Mouse (Mus musculus): ENCODE data around the gene Rab33a. TPM values are rescaled to one million over a fixed set of nuclear protein-coding genes. Genes with fewer than 3 reads are reported as not detected.

Rab33a gene
- polyA plus RNA-seq, 1 experiment from 2014 or later, result 101 TPM

- Histone ChIP-seq H3K4me1 (replicated peaks; ENCODE audit: control insufficient read depth, insufficient read depth, low read length) (peaks cover 16% of the 10 kb centered on the region), H3K4me2 (ENCODE audit: low read length) (peak overlapping the region; percentile 39), H3K9ac (replicated peaks; ENCODE audit: low read depth, low read length) (no peak overlapping the region), H3K9me3 (ENCODE audit: control insufficient read depth, low read length) (no peaks in the 10 kb centered on the region), H3K27ac (ENCODE audit: low read length) (no peak overlapping the region), H3K36me3 (ENCODE audit: control insufficient read depth, insufficient read depth) (no peaks in the 10 kb centered on the region), H3K4me3 (replicated peaks; ENCODE audit: low read length) (peak overlapping the region; percentile 6; the same call in 1 of the 2 replicates), H3K27me3 (replicated peaks; ENCODE audit: control insufficient read depth, insufficient read depth, low read length) (no peaks in the 10 kb centered on the region)
- WGBS, result 57% methylated on average over 3 of the region's 3 CpGs
- no peak for ATAC-seq
These were observed 4.4 kb downstream of the Rab33a start for GRCm38 (mm10) chrX:48523512-48523911.

DNA sequence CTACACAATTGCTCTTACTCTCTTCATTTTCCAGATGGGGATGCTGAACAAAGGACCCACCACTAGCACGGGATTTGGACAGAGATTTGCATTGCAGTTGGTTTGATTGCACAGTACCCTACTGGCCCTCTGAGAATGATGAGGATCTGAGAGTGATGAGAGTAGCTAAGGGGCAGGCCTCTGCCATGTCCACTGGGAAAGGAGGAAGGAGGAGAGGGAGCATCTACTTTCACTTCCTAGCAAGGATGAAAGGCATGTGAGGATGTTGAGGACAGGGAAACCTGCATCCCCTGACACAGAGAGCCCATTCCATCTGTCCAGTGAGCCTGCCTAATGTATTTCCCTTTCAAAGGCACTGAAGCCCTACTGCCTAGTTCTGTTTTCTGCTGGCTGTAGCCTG, 6.2 kb downstream of the Rab33a start:
- no peak for ATAC-seq
- Histone ChIP-seq H3K36me3 (ENCODE audit: control insufficient read depth, insufficient read depth) (no peaks in the 10 kb centered on the region), H3K9ac (replicated peaks; ENCODE audit: low read depth, low read length) (no peak overlapping the region), H3K4me3 (replicated peaks; ENCODE audit: low read length) (no peak overlapping the region), H3K4me2 (ENCODE audit: low read length) (no peak overlapping the region), H3K27ac (ENCODE audit: low read length) (no peak overlapping the region), H3K27me3 (replicated peaks; ENCODE audit: control insufficient read depth, insufficient read depth, low read length) (no peaks in the 10 kb centered on the region), H3K4me1 (replicated peaks; ENCODE audit: control insufficient read depth, insufficient read depth, low read length) (peaks cover 16% of the 10 kb centered on the region), H3K9me3 (ENCODE audit: control insufficient read depth, low read length) (no peaks in the 10 kb centered on the region)
- 50% methylated on average over 1 of the region's 1 CpGs for WGBS

- 70% methylated on average over 8 of the region's 8 CpGs for WGBS
- Histone ChIP-seq H3K4me3 (replicated peaks; ENCODE audit: low read length) (no peak overlapping the region), H3K9ac (replicated peaks; ENCODE audit: low read depth, low read length) (no peak overlapping the region), H3K36me3 (ENCODE audit: control insufficient read depth, insufficient read depth) (no peaks in the 10 kb centered on the region), H3K4me1 (replicated peaks; ENCODE audit: control insufficient read depth, insufficient read depth, low read length) (peaks cover 16% of the 10 kb centered on the region), H3K9me3 (ENCODE audit: control insufficient read depth, low read length) (no peaks in the 10 kb centered on the region), H3K27me3 (replicated peaks; ENCODE audit: control insufficient read depth, insufficient read depth, low read length) (no peaks in the 10 kb centered on the region), H3K4me2 (ENCODE audit: low read length) (no peak overlapping the region), H3K27ac (ENCODE audit: low read length) (no peak overlapping the region)
- no peak for ATAC-seq
These were observed 6.8 kb downstream of the Rab33a start for GRCm38 (mm10) chrX:48525866-48526265.

DNA sequence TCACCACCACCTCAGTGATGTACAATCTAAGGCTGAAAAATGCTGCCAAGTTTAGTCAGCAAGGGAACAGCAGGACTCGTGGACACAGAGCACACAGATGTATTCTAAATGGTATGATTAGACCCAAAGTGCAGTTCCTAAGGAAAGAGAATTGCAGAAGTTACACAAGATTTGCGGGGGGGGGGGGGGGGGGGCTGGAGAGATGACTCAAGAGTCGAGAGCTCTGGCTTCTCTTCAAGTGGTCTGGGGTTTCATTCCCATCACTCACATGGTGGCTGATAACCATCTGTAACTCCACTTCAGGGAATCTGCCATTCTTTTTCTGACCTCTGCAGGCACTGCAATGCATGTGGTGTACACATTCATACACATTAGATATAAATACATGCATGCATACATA, 7.3 kb downstream of the Rab33a start:
- Histone ChIP-seq H3K9ac (replicated peaks; ENCODE audit: low read depth, low read length) (no peak overlapping the region), H3K4me1 (replicated peaks; ENCODE audit: control insufficient read depth, insufficient read depth, low read length) (peaks cover 16% of the 10 kb centered on the region), H3K27ac (ENCODE audit: low read length) (no peak overlapping the region), H3K36me3 (ENCODE audit: control insufficient read depth, insufficient read depth) (no peaks in the 10 kb centered on the region), H3K4me2 (ENCODE audit: low read length) (no peak overlapping the region), H3K4me3 (replicated peaks; ENCODE audit: low read length) (no peak overlapping the region), H3K27me3 (replicated peaks; ENCODE audit: control insufficient read depth, insufficient read depth, low read length) (no peaks in the 10 kb centered on the region), H3K9me3 (ENCODE audit: control insufficient read depth, low read length) (no peaks in the 10 kb centered on the region)
- ATAC-seq, result no peak
- WGBS, result 73% methylated on average over 2 of the region's 3 CpGs

- no peaks in the 10 kb centered on the region for H3K27me3 ChIP-seq (replicated peaks; ENCODE audit: control insufficient read depth, insufficient read depth, low read length)
- no peak overlapping the region for H3K27ac ChIP-seq (ENCODE audit: low read length)
- no peaks in the 10 kb centered on the region for H3K9me3 ChIP-seq (ENCODE audit: control insufficient read depth, low read length)
- peak; percentile 71 for ATAC-seq
- 27% methylated on average over 3 of the region's 3 CpGs for WGBS
- H3K36me3 ChIP-seq (ENCODE audit: control insufficient read depth, insufficient read depth), result no peaks in the 10 kb centered on the region
- H3K4me2 ChIP-seq (ENCODE audit: low read length), result no peak overlapping the region
- no peak overlapping the region for H3K9ac ChIP-seq (replicated peaks; ENCODE audit: low read depth, low read length)
- no peaks in the 10 kb centered on the region for H3K4me1 ChIP-seq (replicated peaks; ENCODE audit: control insufficient read depth, insufficient read depth, low read length)
- H3K4me3 ChIP-seq (replicated peaks; ENCODE audit: low read length), result no peak overlapping the region
These were observed 13.1 kb downstream of the Rab33a start for GRCm38 (mm10) chrX:48532175-48532574.

Other genes starting within 250 kb of the Rab33a start
- gene Bcorl1, start 177.9 kb upstream of the Rab33a start, polyA plus RNA-seq (2015; fragmentation: Nextera tagmentation; extraction: Ambion mirVana), result 8.4 and 8.5 TPM in 2 replicates
- gene Elf4, start 56.2 kb upstream of the Rab33a start, polyA plus RNA-seq (2015; fragmentation: Nextera tagmentation; extraction: Ambion mirVana), result 0.32 and 0.57 TPM in 2 replicates
- gene Aifm1, start 5.7 kb upstream of the Rab33a start, polyA plus RNA-seq (2015; fragmentation: Nextera tagmentation; extraction: Ambion mirVana), result 47.7 and 52.7 TPM in 2 replicates
- gene Zfp280c, start 75.2 kb downstream of the Rab33a start, polyA plus RNA-seq (2015; fragmentation: Nextera tagmentation; extraction: Ambion mirVana), result 12.7 and 13.0 TPM in 2 replicates
- 53.3 and 54.6 TPM in 2 replicates for gene Slc25a14, start 104.1 kb downstream of the Rab33a start, polyA plus RNA-seq (2015; fragmentation: Nextera tagmentation; extraction: Ambion mirVana)
- not detected in 2 replicates for gene Gpr119, start 155.2 kb downstream of the Rab33a start, polyA plus RNA-seq (2015; fragmentation: Nextera tagmentation; extraction: Ambion mirVana)
- 22.6 and 23.3 TPM in 2 replicates for gene Rbmx2, start 175.7 kb downstream of the Rab33a start, polyA plus RNA-seq (2015; fragmentation: Nextera tagmentation; extraction: Ambion mirVana)